Mouse (Mus musculus) thymus, adult 2 months (tissue): ENCODE results near the gene Zfp60.

Experiments used
- CTCF ChIP-seq: fragments of 200-500 bp; IDR thresholded peaks from 2 replicates; pipeline ENCODE4 v1.5.1; 2012; ENCODE audit warnings: mild to moderate bottlenecking, control low read depth, low read length, moderate library complexity, borderline replicate concordance; ENCODE audit not compliant: control insufficient read depth, poor library complexity, insufficient read depth; ENCODE audit errors: extremely low read depth
- POLR2A ChIP-seq: fragments of 200-500 bp; IDR thresholded peaks from 2 replicates; pipeline ENCODE4 v1.6.1; 2012; ENCODE audit warnings: mild to moderate bottlenecking, low read length, control low read depth, moderate library complexity; ENCODE audit not compliant: control insufficient read depth, poor library complexity, insufficient read depth; ENCODE audit errors: extremely low read depth

DNA sequence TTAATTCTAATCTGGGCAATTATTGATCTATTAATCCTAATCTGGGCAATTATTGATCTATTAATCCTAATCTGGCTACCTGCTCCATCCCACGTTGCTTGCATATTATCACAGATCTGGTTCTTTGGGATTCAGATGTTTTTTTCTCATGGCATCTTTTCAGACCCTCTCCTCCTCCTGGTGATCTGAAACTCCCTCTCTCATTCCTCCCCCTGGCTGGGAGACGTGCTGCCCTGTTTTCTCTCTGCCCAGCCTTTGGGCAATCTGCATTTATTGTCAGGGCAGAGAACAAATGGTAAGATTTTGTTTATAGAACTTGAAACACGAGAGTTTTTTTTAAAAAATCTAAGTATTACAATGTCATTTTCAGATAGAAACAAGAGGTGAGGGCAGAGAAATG, 43.4 kb upstream of the Zfp60 start:
- TF ChIP-seq CTCF = no peak
- no peak for TF ChIP-seq POLR2A
